Comparison of ENCODE assay signal across 22 mouse cellular contexts in genomic region chr4:75263556-75264129, GRCm38 (mm10). TPM values are rescaled to one million over a fixed set of nuclear protein-coding genes. Genes with fewer than 3 reads are reported as not detected.
DNase-seq lines count a peak whose midpoint lies in the region; ATAC-seq lines count a peak whose summit lies in the region.
"Had no signal": no experiment of that assay in that cellular context is flagged by ENCODE, and none has a peak within 500 bp of the region (broad histone marks: within the 10 kb centered on the region; RNA-seq: fewer than 3 reads in every experiment).

No protein-coding gene starts in this region.

- peak; percentile 75 for ATAC-seq in forebrain, embryonic 15.5 days (replicated peaks)
- no peak for ATAC-seq in forebrain, embryonic 12.5 days (ENCODE audit: low FRiP score)
- ATAC-seq: CD4-positive, CD25-positive, alpha-beta regulatory T cell, adult 4 months; Patski had no signal

- peak; percentile 19 for DNase-seq in cerebellum, adult 11-12 months
- DNase-seq in cerebellum, postnatal 4 days (ENCODE audit: low spot score in 2 of 2), result no peak
- peak; percentile 11 for DNase-seq in thymus, postnatal 25 days
- no peak for DNase-seq in thymus, postnatal 10 days (ENCODE audit: low spot score in 2 of 2)
- DNase-seq in layer of hippocampus, postnatal 36 days, result peak; percentile 31 to 40
- no peak for DNase-seq in lung, postnatal 25 days (ENCODE audit: low spot score)
- DNase-seq: adrenal gland, adult 8-10 months; heart, postnatal 14 days; kidney, adult 18-20 months; liver; lung, postnatal 14 days; midbrain, embryonic 14.5 days; thymus, postnatal 36 days had no signal

- peaks cover 4% of the 10 kb centered on the region; the same call in 1 of the 2 replicates for H3K4me1 ChIP-seq in forebrain, embryonic 15.5 days
- no peaks in the 10 kb centered on the region for H3K4me1 ChIP-seq in forebrain, embryonic 12.5 days
- H3K4me1 ChIP-seq: heart, embryonic 12.5 days; hindbrain, embryonic 12.5 days; stomach, embryonic 15.5 days had no signal

- H3K4me3 ChIP-seq in forebrain, embryonic 15.5 days, result no peak overlapping the region
- H3K4me3 ChIP-seq in forebrain, embryonic 12.5 days (replicated peaks), result no peak overlapping the region
- H3K4me3 ChIP-seq: heart, embryonic 12.5 days; hindbrain, embryonic 12.5 days; megakaryocyte, embryonic 14.5 days; stomach, embryonic 15.5 days had no signal

- no peaks in the 10 kb centered on the region for H3K27me3 ChIP-seq in forebrain, embryonic 15.5 days
- H3K27me3 ChIP-seq in forebrain, embryonic 12.5 days, result no peaks in the 10 kb centered on the region
- H3K27me3 ChIP-seq: heart, embryonic 12.5 days; hindbrain, embryonic 12.5 days; megakaryocyte, embryonic 14.5 days; stomach, embryonic 15.5 days had no signal

- 65% methylated on average over 3 of the region's 3 CpGs for WGBS in forebrain, embryonic 15.5 days
- 93% methylated on average over 3 of the region's 3 CpGs for WGBS in forebrain, embryonic 12.5 days

- H3K27ac ChIP-seq in forebrain, embryonic 15.5 days (replicated peaks), result no peak overlapping the region
- no peak overlapping the region for H3K27ac ChIP-seq in forebrain, embryonic 12.5 days
- H3K27ac ChIP-seq: hindbrain, embryonic 12.5 days; kidney, postnatal 0 days; stomach, embryonic 15.5 days had no signal

- no peaks in the 10 kb centered on the region for H3K9me3 ChIP-seq in forebrain, embryonic 15.5 days
- no peaks in the 10 kb centered on the region for H3K9me3 ChIP-seq in forebrain, embryonic 12.5 days
- H3K9me3 ChIP-seq: heart, embryonic 12.5 days; hindbrain, embryonic 12.5 days; megakaryocyte, embryonic 14.5 days; stomach, embryonic 15.5 days had no signal

- no peak overlapping the region for H3K9ac ChIP-seq in forebrain, embryonic 15.5 days (replicated peaks)
- H3K9ac ChIP-seq in forebrain, embryonic 12.5 days, result no peak overlapping the region
- H3K9ac ChIP-seq: heart, embryonic 12.5 days; hindbrain, embryonic 12.5 days; stomach, embryonic 15.5 days had no signal

- no peaks in the 10 kb centered on the region for H3K36me3 ChIP-seq in forebrain, embryonic 15.5 days
- no peaks in the 10 kb centered on the region for H3K36me3 ChIP-seq in forebrain, embryonic 12.5 days (replicated peaks)
- H3K36me3 ChIP-seq: heart, embryonic 12.5 days; hindbrain, embryonic 12.5 days; stomach, embryonic 15.5 days had no signal

- no peak overlapping the region for H3K4me2 ChIP-seq in forebrain, embryonic 15.5 days (replicated peaks)
- H3K4me2 ChIP-seq in forebrain, embryonic 12.5 days, result no peak overlapping the region
- H3K4me2 ChIP-seq: heart, embryonic 12.5 days; hindbrain, embryonic 12.5 days; stomach, embryonic 15.5 days had no signal

RNA-seq across cellular contexts. Expression of gene Dmac1, which starts 14.5 kb away (rescaled TPM):
- polyA plus RNA-seq in forebrain, embryonic 15.5 days (2015; fragmentation: Nextera tagmentation; extraction: Ambion mirVana), result 105 and 106 TPM in 2 replicates
- polyA plus RNA-seq in forebrain, embryonic 12.5 days (2016; fragmentation: Nextera tagmentation; extraction: Ambion mirVana), result 114 and 118 TPM in 2 replicates
- total RNA-seq in layer of hippocampus, postnatal 36 days (2021), result 10 to 100 TPM; 50.8 to 54.1 TPM

Comparison
In these comparisons a context has a peak if more than half of its experiments do, and no peak if none do; other contexts are left out.
1. DNase-seq: peak in cerebellum, adult 11-12 months (single experiment), thymus, postnatal 25 days (single experiment) and layer of hippocampus, postnatal 36 days (2 of 2); none in cerebellum, postnatal 4 days (0 of 2), thymus, postnatal 10 days (0 of 2) and lung, postnatal 25 days (single experiment).